Mouse (Mus musculus) MEL (cell line): ENCODE data around the gene Nomo1. TPM values are rescaled to one million over a fixed set of nuclear protein-coding genes. Genes with fewer than 3 reads are reported as not detected.

ENCODE experiments used
- DNase-seq: peaks from one replicate; pipeline ENCODE4 v3.0.0; 2011; ENCODE audit warnings: low read depth, low spot score
- H3K27ac ChIP-seq: 2 replicates; pipeline ENCODE4 v1.5.1; 2012; ENCODE audit warnings: low read depth, mild to moderate bottlenecking, control low read depth, low read length, moderate library complexity; ENCODE audit not compliant: control insufficient read depth
- H3K27me3 ChIP-seq, 2 experiments: fragments of 150-350 bp in 1 of 2; sonication (generic) in 1 of 2; 2 replicates each; pipeline ENCODE4 v1.6.1; 2012; ENCODE audit warnings: low read length in 2 of 2, mild to moderate bottlenecking in 2 of 2, improper control_type of control experiment in 1 of 2, moderate library complexity in 1 of 2; ENCODE audit not compliant: insufficient read depth in 2 of 2, control insufficient read depth in 1 of 2
- H3K36me3 ChIP-seq, 2 experiments: 2 replicates each; pipeline ENCODE4 v1.6.1; 2012 to 2014; ENCODE audit warnings: low read length in 2 of 2, improper control_type of control experiment in 1 of 2, inconsistent platforms in 1 of 2, mild to moderate bottlenecking in 1 of 2; ENCODE audit not compliant: insufficient read depth in 2 of 2, control insufficient read depth in 1 of 2
- H3K4me1 ChIP-seq, 2 experiments: fragments of 150-350 bp in 1 of 2; sonication (generic) in 1 of 2; 2 replicates each; pipeline ENCODE4 v1.6.1; 2012; ENCODE audit warnings: low read length in 2 of 2, improper control_type of control experiment in 1 of 2, mild to moderate bottlenecking in 1 of 2; ENCODE audit not compliant: insufficient read depth in 2 of 2, control insufficient read depth in 1 of 2
- H3K4me3 ChIP-seq, 2 experiments: fragments of 150-350 bp in 1 of 2; sonication (generic) in 1 of 2; 2 replicates each; pipeline ENCODE4 v1.5.1; 2012; ENCODE audit warnings: low read depth in 2 of 2, low read length in 2 of 2, mild to moderate bottlenecking in 2 of 2, moderate library complexity in 2 of 2, control low read depth in 1 of 2, improper control_type of control experiment in 1 of 2; ENCODE audit not compliant: control insufficient read depth in 1 of 2, insufficient read depth in 1 of 2
- H3K79me2 ChIP-seq: 2 replicates; pipeline ENCODE4 v1.6.1; 2012; ENCODE audit warnings: mild to moderate bottlenecking, low read length, moderate library complexity; ENCODE audit not compliant: control insufficient read depth, poor library complexity, insufficient read depth
- H3K9ac ChIP-seq: 2 replicates; pipeline ENCODE4 v1.6.1; 2012; ENCODE audit warnings: low read depth, mild to moderate bottlenecking, control low read depth, low read length, moderate library complexity; ENCODE audit not compliant: control insufficient read depth, poor library complexity, severe bottlenecking
- H3K9me3 ChIP-seq: fragments of 150-350 bp; sonication (generic); replicated peaks from 2 replicates; pipeline ENCODE4 v1.6.1; 2012; ENCODE audit warnings: mild to moderate bottlenecking, low read length, improper control_type of control experiment, moderate library complexity; ENCODE audit not compliant: insufficient read depth
- EP300 ChIP-seq, 2 experiments: IDR thresholded peaks; 2 replicates each; pipeline ENCODE4 v1.6.1; 2011; ENCODE audit warnings: improper control_type of control experiment in 2 of 2, low read length in 2 of 2, low read depth in 1 of 2, mild to moderate bottlenecking in 1 of 2
- ETS1 ChIP-seq: IDR thresholded peaks from 2 replicates; pipeline ENCODE4 v1.6.1; 2012; ENCODE audit warnings: low read depth, mild to moderate bottlenecking, inconsistent platforms, low read length, improper control_type of control experiment, moderate library complexity
- GATA1 ChIP-seq: IDR thresholded peaks from 2 replicates; pipeline ENCODE4 v1.6.1; 2011; ENCODE audit warnings: low read depth, low read length, improper control_type of control experiment
- HCFC1 ChIP-seq: IDR thresholded peaks from 2 replicates; pipeline ENCODE4 v1.6.1; 2012; ENCODE audit warnings: low read depth, mild to moderate bottlenecking, inconsistent platforms, low read length, improper control_type of control experiment, moderate library complexity
- JUND ChIP-seq: IDR thresholded peaks from 2 replicates; pipeline ENCODE4 v1.6.1; 2011; ENCODE audit warnings: low read depth, mild to moderate bottlenecking, improper control_type of control experiment, low read length
- MAX ChIP-seq: IDR thresholded peaks from 2 replicates; pipeline ENCODE4 v1.6.1; 2011; ENCODE audit warnings: low read length, improper control_type of control experiment
- MEF2A ChIP-seq: IDR thresholded peaks from 2 replicates; pipeline ENCODE4 v1.6.1; 2014; ENCODE audit warnings: low read depth, mild to moderate bottlenecking, inconsistent platforms, low read length, improper control_type of control experiment; ENCODE audit not compliant: poor library complexity, insufficient replicate concordance, severe bottlenecking; ENCODE audit errors: extremely low read depth
- MXI1 ChIP-seq: IDR thresholded peaks from 2 replicates; pipeline ENCODE4 v1.6.1; 2011; ENCODE audit warnings: mild to moderate bottlenecking, low read depth, low read length, improper control_type of control experiment
- MYB ChIP-seq: IDR thresholded peaks from 2 replicates; pipeline ENCODE4 v1.6.1; 2011; ENCODE audit warnings: mild to moderate bottlenecking, low read depth, low read length, improper control_type of control experiment
- MYC ChIP-seq: IDR thresholded peaks from 2 replicates; pipeline ENCODE4 v1.6.1; 2011; ENCODE audit warnings: low read depth, mild to moderate bottlenecking, low read length, improper control_type of control experiment, moderate library complexity
- POLR2A ChIP-seq, 2 experiments: IDR thresholded peaks; 2 replicates each; pipeline ENCODE4 v1.6.1; 2011 to 2012; ENCODE audit warnings: low read length in 2 of 2, mild to moderate bottlenecking in 2 of 2, control low read depth in 1 of 2, improper control_type of control experiment in 1 of 2, low read depth in 1 of 2, moderate library complexity in 1 of 2; ENCODE audit not compliant: control insufficient read depth in 1 of 2, insufficient read depth in 1 of 2, poor library complexity in 1 of 2
- POLR2AphosphoS2 ChIP-seq: IDR thresholded peaks from 2 replicates; pipeline ENCODE4 v1.6.1; 2011; ENCODE audit warnings: low read length, improper control_type of control experiment
- RAD21 ChIP-seq: IDR thresholded peaks from 2 replicates; pipeline ENCODE4 v1.6.1; 2011; ENCODE audit warnings: mild to moderate bottlenecking, low read depth, low read length, improper control_type of control experiment
- RCOR1 ChIP-seq: IDR thresholded peaks from 2 replicates; pipeline ENCODE4 v1.6.1; 2012; ENCODE audit warnings: low read depth, mild to moderate bottlenecking, inconsistent platforms, low read length, improper control_type of control experiment
- SMC3 ChIP-seq: IDR thresholded peaks from 2 replicates; pipeline ENCODE4 v1.6.1; 2011; ENCODE audit warnings: low read depth, low read length, improper control_type of control experiment
- TBP ChIP-seq: IDR thresholded peaks from 2 replicates; pipeline ENCODE4 v1.8.0; 2011; ENCODE audit warnings: low read depth, low read length, improper control_type of control experiment
- USF1 ChIP-seq: IDR thresholded peaks from 2 replicates; pipeline ENCODE4 v1.6.1; 2014; ENCODE audit warnings: low read depth, mild to moderate bottlenecking, inconsistent platforms, low read length, improper control_type of control experiment, moderate library complexity
- USF2 ChIP-seq, 2 experiments: IDR thresholded peaks; 2 replicates each; pipeline ENCODE4 v1.6.1; 2011 to 2012; ENCODE audit warnings: improper control_type of control experiment in 2 of 2, low read length in 2 of 2, borderline replicate concordance in 1 of 2, inconsistent platforms in 1 of 2, low read depth in 1 of 2, mild to moderate bottlenecking in 1 of 2; ENCODE audit not compliant: insufficient read depth in 1 of 2
- ZC3H11A ChIP-seq: IDR thresholded peaks from 2 replicates; pipeline ENCODE4 v1.6.1; 2012; ENCODE audit warnings: low read depth, mild to moderate bottlenecking, inconsistent platforms, low read length, improper control_type of control experiment
- polyA plus RNA-seq, 2 experiments: library from polyadenylated mRNA; stranded (reverse) in 1 of 2; unstranded in 1 of 2; fragments of >175 nt in 1 of 2; fragments of >200 nt in 1 of 2; gene quantifications; 2 replicates each; pipeline versions ENCODE4 v1.2.1 to v1.2.4; 2012; ENCODE audit warnings: low replicate concordance in 2 of 2, low read depth in 1 of 2; ENCODE audit not compliant: insufficient read length in 2 of 2, insufficient read depth in 1 of 2, missing spikeins in 1 of 2
- total RNA-seq: library from RNA; depleted of rRNA; stranded (reverse); fragments of 300-350 nt; gene quantifications from 2 replicates; pipeline ENCODE4 v1.2.3, GENCODE M21; 2012

The Nomo1 gene
- total and polyA plus RNA-seq, 3 experiments: 195 to 1,239 (median 197) TPM

GRCm38 (mm10) chr7:46104256-46104915, 70.9 kb downstream of the Nomo1 start:
- Histone ChIP-seq H3K27me3 (no peaks in the 10 kb centered on the region), H3K79me2 (no peaks in the 10 kb centered on the region), H3K4me1 (no peaks in the 10 kb centered on the region), H3K4me3 (no peak overlapping the region), H3K27ac (no peak overlapping the region), H3K9ac (no peak overlapping the region)
- no peak for DNase-seq
- TF ChIP-seq MEF2A: no peak
- no peak for TF ChIP-seq MYB
- no peak for TF ChIP-seq POLR2A (IDR thresholded peaks at IDR 0.05; ENCODE audit: control insufficient read depth in 1 of 2, insufficient read depth in 1 of 2, low read depth in 1 of 2, low read length in 2 of 2, poor library complexity in 1 of 2)
- TF ChIP-seq USF2 (IDR thresholded peaks at IDR 0.05; ENCODE audit: borderline replicate concordance in 1 of 2, insufficient read depth in 1 of 2, low read depth in 1 of 2, low read length in 2 of 2): no peak
- TF ChIP-seq SMC3: no peak
- no peak for TF ChIP-seq JUND
- no peak for TF ChIP-seq TBP
- TF ChIP-seq, all 39 proteins: peak for 0
- H3K36me3 ChIP-seq: no peaks in the 10 kb centered on the region
- no peaks in the 10 kb centered on the region for H3K9me3 ChIP-seq

GRCm38 (mm10) chr7:46105484-46105883, 72.0 kb downstream of the Nomo1 start:
- H3K9ac ChIP-seq: no peak overlapping the region
- no peak overlapping the region for H3K4me3 ChIP-seq
- H3K27me3 ChIP-seq: no peaks in the 10 kb centered on the region
- no peaks in the 10 kb centered on the region for H3K79me2 ChIP-seq
- H3K36me3 ChIP-seq: no peaks in the 10 kb centered on the region
- TF ChIP-seq RCOR1 (no peak), GATA1 (no peak), MAX (no peak), USF1 (no peak), MXI1 (no peak), POLR2AphosphoS2 (no peak), MYB (no peak), USF2 (IDR thresholded peaks at IDR 0.05; ENCODE audit: borderline replicate concordance in 1 of 2, insufficient read depth in 1 of 2, low read depth in 1 of 2, low read length in 2 of 2) (no peak), EP300 (IDR thresholded peaks at IDR 0.05; ENCODE audit: low read depth in 1 of 2, low read length in 2 of 2) (no peak), MYC (no peak), HCFC1 (no peak), ZC3H11A (no peak), RAD21 (no peak), ETS1 (no peak)
- no peaks in the 10 kb centered on the region for H3K9me3 ChIP-seq
- DNase-seq: no peak
- H3K27ac ChIP-seq: no peak overlapping the region
- H3K4me1 ChIP-seq: no peaks in the 10 kb centered on the region
